Mouse (Mus musculus) B cell, adult 2 months (primary cell): ENCODE results near the gene Iqcf5.

Experiments used
- DNase-seq, 2 experiments: peaks; one replicate each; pipeline ENCODE4 v3.0.0; 2022

The Iqcf5 gene

DNA sequence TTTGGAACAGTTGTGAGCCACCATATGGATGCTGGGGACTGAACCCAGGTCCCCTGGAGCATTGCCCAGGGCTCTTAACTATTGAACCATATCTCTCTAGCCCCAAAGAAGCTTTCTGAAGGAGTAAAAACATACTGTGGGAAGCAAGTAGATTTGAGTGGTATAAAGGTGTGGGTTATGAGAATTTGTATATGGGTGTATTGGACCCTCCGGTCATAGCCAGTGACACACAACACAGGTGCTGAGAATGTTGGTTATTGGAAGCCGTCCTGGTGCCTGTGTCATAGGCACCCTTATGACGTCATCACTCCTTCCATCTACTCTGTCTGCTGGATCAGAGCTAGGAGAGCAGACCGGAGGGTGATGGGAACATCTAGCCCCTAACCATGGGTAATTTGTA, at the start of gene Iqcf5:
TSS of gene Iqcf5 (plus strand) at position 301 of the 400 bp plus-strand sequence.
- DNase-seq: no peak

DNA sequence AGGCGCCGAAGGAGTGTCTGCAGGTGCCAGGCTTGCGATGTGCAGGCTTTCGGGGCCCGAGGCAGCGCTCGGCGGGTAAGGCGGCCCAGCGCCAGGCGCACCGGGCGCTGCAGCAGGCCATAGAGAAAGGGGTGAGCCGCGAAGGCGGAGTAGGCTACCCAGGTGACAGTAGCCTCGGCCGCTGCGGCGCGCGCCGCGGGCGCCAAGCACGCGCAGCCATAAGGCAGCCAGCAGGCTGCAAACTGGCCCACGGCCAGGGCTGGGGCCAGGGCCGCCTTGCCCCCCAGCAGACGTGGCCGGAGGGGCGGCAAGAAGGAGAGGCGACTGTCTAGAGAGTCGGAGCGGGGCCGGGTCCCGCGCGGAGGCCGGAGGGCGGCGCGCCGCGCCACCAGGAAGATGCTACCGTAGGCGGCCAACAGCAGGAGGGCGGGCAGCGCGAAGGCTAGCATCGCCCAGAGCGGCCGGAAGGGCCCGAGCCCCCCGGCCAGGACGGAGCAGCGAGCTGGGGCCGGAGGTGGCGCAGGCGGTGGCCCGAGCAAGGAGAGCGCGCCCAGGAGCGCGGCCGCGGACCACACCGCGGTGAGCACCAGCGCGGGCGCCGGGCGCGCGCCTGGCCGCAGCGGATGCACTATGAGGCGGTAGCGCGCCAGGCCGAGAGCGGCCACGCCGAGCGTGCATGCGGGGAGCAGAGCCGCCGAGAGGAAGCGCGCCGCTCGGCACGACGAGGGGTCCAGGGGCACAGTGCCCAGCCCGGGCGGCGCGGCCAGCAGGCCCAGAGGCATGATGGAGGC, 49.4 kb upstream of the Iqcf5 start:
- DNase-seq: peak; percentile 45 to 58

DNA sequence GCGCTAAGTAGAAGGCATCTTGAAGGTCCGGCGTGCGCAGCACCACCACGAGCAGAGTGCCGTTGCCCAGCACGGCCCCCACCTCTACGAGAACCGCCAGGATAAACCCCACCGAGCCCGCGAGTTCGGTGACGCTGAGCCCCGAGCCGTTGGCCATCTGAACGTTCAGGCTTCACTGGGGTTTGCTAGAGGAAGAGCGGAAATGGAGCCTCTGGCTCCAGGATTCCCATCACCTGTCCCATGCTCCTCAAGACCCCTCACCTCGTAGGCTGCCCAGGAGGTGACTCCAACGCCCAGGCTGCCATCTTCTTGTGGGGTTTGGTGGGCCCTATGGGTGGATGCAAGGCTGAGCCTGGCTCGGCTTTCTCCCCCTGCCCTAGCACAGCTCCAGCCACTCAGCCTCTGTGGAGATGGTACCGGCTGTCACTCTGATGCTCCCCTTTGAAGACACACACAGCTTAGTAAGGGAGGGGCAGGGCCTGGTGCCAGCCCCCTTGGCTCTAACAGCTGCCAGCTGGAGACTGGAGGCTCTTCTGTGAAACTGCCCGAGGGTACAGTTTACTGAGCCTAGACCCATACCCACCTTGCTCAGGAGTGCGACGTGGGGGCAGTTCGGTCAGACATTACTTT, 48.7 kb upstream of the Iqcf5 start, which contains the start of gene Gpr62:
TSS of gene Gpr62 (minus strand) at position 368 of the 630 bp plus-strand sequence.
- DNase-seq: no peak

DNA sequence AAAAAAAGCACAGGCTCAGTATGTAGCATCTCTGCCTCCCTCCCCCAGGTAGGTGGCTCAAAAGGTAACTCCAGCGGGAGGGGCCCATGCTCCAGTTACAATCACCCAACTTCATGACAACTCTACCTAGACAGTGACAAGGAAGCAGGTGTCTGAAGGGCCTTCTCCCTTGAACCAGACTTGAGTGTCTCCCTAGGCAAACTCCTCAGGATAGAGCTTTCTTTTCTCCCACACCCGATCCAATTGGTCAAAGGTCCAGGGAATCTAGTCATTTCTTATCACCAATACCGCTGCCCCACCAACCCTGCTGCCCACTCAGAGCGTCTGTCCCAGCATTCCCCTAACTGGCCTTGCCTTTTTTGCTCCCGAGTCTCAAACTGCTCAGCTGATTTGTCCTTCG, 47.7 kb upstream of the Iqcf5 start:
- no peak for DNase-seq

DNA sequence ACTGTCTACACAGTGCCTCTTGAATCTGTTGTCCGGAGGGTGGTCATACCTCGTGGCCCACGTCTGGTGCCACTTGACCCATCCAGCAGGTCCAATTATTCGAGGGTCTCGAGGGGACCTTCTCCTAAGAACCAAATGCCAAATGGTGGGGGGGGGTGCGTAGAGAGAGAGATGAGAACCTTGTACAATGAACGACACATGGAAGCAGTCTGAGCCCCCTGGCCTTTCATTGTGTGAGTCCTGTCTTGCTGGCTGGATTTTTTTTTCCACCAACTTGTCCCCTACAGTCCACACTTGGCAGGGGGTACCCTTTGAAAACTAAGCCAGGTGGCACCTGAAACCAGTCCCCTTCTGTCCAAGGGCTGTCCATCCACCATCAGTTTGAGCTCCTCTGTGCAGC, 46.6 kb upstream of the Iqcf5 start:
- no peak for DNase-seq

DNA sequence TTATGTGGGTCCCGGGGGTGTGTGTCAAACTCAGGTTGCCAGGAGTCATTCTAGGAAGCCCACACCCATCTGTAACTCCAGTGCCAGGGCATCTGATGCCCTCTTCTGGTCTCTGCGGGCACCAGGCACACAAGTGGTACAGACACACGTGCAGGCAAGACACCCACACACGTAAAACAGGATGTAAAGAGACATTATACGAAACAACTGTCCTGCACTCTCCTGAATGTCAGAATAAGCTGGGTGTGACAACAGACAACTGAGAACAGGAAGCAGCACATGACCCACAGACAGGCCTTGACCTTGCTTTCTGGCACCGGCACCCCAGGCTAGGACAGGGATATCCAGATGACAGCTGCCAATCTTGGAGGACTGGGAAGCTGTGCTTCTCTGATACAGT, 45.1 kb upstream of the Iqcf5 start:
- DNase-seq: no peak

DNA sequence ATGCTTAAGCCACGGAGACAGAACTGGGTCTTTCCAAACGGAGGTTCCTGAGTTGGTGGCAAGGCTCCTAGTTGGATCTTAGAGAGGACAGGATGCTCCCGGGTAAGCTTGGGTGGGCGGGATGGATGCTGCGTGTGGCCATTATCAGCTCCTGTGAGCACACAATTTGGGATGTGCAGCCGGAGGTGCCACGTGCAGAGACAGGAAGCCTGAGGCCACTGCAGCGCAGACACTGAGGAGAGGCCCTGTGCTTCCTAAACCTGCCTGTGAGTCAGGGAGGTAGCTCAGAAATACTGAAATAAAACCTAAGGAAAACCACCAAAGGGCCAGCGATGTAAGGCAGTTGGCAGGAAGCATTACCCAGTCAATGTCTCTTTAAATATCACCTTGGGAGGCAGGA, 44.6 kb upstream of the Iqcf5 start:
- no peak for DNase-seq

DNA sequence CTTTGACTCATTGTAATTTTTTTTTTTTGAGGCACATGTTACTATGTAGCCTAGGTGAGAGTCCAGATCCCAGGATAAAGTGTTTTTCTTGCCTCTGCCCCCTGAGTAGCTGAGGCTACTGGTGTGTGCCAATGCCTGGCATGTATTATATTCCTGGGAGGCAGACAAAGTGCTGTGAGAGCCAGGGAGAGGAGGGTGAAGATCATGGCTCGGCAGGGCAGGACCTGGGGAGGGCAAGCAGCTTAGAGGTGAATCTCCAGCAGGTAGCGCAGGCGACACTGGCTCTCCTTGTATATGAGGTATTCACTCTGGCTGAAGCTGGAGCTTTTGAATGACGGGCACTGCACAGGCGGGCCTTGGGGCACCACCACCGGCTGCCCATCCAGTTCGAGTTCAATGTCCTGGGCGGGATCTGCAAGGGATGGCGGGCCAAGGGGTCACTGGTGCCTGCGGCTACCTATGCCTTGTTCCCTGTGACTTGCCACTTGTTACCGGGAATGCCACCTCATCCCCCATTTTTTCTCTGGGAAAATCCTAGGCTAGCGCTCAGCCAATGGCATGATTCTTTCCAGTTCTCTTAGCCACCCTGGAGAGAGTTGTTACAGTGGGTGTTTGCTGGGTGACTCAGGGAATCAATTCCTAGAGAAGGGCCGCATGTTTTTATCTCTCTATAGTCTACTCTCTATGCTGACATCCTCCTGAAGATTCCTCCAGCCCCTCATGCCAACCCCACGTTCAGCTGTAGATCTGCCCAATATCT, 43.2 kb upstream of the Iqcf5 start:
- no peak for DNase-seq

DNA sequence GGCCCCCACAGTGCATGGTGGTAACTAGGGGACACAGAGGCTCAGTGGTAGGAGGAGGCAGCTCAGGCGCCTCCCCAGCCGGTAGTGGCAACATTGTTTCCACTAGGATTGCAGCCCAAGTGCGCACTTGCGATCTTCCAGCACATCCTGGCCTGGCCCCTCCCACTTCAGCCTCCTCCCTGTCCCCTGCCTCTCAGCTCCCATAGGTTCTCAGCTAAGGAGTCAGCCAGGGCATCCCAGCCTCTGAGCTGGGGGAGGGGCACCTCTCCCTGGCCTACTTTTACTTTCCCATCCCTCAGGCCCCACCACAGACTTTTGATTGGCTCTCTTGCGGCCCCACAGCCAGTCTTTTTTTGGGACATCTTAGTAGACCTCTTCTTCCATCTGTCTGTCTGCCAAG, 42.5 kb upstream of the Iqcf5 start:
- DNase-seq: no peak

DNA sequence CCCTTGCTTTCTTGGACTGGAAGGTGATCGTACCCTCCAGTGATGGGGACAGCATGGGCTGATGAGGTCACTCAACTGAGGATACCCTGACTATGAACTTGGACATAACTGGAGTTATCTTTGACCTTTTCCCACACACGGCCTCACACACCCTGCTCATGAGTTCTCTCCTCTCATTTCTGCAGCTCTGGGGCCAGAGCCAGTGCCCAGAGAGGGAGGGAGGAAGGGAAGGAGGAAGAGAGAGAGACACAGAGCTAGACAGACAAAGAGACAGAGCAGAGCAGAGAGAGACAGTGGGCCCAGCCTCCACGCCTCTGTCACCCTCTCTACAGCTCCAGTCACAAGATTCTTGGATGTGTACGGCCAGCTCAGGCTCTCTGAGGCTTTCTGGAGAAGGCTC, 42.1 kb upstream of the Iqcf5 start:
- DNase-seq: no peak

DNA sequence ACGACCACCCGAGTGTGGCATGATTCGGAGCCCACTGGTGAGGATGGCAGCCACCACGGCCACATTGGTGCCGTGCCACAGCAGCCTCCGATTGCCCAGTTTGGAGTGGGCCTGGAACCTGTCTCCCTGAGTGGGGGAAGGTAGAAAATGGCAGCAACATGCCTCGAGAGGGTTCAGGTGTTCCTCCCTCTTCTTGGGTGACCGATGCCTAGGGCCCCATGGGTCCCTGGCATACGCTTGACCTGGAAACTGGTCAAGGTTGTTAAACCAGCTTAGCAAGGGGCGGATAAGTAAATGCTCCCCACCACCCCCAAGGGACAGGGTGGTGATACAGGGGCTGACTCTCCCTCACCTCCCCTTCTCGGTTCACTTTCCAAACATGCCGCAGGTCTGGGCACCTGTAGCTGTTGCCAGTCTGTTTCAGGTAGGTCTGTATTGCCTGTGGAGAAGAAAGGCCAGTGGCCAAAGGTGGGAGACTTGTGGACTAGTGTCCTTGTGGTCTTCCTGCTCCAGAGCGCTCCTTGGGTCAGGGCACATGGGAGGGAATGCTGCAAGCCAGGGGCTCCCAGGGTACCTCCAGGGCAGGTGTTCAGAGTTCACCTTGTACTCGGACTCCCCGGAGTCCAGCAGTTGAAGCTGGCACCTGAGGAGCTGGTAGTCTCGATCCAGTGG, 41.2 kb upstream of the Iqcf5 start:
- no peak for DNase-seq

DNA sequence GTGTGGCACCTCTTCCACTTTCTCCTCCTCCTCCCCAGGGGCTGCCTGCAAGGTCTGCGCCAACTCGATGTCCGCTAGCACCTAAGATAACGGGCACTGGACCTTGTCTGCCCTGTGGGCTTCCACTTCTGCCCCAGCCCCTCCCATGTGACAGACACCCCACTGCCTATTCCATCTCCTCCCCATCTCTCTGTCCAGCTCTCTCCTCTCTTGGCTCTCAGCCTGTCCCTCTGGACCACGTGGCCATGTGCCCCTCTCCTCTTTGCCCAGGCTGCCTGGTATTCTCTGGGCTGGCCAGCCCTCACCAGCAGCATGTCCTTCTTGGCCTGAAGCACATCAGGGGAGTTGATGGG, 40.6 kb upstream of the Iqcf5 start:
- DNase-seq: no peak

DNA sequence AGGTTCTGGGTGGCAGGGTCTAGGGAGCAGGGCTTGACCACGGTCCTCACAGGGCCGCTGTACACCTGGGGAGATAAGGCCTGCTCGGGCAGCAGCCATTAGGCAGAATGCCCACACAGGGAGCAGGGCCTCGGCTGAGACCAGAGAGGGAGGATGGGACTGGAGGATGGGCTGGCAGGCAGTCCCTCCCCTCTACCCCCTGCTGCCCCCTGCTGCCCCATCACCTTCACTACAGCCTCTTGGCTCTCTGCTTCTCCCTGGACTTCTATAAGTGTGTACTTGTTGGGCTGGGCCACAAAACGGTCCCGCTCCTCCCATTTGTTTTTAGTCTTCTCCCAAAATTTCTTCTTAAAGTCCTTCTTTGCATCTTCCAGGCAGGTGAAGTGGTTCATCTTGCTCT, 39.9 kb upstream of the Iqcf5 start:
- peak; percentile 75 to 79 for DNase-seq

DNA sequence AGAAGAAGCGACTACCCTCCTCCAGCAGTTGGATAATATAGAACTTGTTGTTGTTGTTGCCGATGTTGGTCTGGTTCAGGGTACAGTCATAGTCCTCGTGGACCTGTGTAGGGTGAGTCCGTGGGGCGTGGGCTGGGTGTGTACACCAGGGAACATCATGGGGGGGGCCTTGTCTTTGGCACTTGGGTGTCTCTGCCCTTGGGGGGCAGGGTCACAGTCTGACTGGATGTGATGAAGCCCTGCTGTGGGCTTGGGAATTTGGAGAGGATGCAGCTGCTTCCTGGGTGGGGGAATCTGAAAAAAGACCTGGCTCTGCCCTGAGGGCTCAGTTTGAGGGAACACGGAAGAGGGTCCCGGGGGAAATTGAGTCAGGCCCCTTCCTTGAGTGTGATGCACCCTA, 39.3 kb upstream of the Iqcf5 start:
- DNase-seq: no peak

DNA sequence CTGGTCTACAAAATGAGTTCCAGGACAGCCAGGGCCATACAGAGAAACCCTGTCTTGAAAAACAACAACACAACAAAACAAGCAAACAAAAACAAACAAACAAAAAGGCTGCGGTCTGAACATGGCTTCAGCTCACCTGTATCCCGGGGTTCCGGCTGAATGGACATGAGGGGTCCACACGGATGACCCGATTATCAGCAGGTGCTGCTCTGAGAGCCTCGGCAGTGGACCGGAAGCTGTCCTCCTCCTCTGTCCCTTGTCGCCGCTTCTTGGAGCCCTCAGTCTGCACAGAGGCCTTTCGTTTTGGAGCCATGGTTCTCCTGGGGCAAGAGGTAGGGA, 38.7 kb upstream of the Iqcf5 start, which contains the start of gene Rrp9:
TSS of gene Rrp9 (plus strand) at position 301 of the 339 bp plus-strand sequence.
- DNase-seq: no peak

DNA sequence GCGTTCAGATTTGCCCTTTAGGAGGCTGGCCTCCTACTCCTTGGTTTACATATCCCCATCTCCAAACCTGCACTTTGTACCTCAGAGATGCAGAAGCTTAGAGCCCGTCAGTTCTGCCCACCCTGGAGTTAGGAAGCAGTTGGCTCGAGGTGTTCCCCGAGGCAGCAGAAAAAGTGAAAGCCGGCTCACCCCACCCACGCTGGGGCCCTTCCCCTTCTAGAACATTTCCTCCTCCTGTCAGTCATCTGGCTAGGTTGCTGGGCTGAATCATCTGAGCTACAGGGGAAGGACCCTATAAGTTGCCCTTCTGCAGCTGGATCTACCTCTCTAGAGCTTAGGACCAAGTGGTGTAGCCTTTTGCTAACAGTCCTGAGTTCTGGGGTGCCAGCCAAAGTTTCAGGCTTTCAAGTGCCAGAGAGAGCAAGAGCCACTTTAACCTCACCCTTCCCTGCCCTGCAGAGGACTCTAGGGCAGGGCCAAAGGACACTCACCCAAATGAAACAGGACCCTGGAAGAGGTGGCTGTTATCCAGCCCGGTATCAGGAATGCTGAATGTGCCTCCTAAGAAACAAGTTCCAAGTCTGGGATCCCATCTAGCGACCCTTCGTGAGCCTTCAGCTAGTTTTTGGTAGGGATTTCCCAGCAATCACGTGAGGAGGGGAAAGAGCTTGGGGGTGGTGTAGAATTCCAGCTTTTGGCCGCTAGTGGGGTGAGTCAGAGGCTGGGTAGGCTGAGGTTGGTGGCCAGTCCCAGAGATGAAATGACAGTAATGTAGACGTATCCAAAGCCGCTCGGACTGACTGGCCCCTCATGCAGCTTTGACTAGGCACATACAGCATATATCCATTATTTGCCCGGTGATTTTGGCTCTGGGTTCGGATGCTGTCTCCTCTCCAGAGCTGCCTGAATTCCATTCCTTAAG, 38.1 kb upstream of the Iqcf5 start:
- peak; percentile 75 to 77 for DNase-seq

DNA sequence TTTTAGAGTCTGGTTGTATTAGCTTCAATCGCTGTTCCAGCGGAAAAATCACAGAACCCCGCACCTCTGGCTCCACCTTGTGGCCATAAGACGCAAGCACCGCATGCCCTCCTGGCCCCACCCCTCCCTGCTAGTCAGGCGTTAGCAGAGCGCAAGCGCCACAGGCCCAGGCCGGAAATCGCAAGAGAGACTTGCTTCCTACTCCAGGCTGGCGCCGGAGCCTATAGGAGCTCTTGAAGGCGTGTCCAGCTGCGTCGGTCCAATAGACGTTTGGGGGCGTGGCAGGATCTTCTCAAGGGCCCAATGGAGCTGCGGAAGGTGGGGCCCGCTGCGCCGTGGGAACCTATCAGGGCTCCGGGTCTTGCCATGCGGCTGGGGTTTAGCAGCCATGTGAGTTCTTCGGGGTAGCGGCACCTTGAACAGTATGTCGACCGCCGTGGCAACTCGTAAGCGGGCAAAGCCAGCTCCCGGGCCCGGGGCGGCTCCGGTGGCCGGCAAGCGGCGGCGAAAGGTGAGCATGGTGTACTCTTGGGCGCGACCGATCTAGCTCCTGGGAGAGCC, 37.4 kb upstream of the Iqcf5 start, which contains the start of gene Parp3:
TSS of gene Parp3 (minus strand) at position 26 of the 561 bp plus-strand sequence.
- DNase-seq: peak; percentile 95 to 98

DNA sequence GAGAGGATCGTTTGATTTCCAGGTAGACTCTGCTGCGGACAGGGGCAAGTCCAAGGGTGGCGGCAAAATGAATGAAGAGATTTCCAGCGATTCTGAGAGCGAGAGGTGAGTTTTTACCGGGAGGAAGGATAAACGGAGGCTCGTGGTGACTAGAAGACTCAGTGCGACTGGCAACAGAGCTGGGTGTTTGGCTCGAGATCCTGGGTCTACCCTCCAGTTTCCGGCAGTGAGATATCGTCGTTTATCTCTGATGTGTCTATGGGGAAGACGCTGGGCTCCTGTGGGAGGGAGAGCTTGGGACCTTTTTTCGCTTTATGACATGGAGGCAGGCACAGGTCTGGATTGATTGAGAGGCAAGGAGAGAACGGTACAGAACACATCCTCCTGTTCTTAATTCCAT, 36.7 kb upstream of the Iqcf5 start:
- no peak for DNase-seq

DNA sequence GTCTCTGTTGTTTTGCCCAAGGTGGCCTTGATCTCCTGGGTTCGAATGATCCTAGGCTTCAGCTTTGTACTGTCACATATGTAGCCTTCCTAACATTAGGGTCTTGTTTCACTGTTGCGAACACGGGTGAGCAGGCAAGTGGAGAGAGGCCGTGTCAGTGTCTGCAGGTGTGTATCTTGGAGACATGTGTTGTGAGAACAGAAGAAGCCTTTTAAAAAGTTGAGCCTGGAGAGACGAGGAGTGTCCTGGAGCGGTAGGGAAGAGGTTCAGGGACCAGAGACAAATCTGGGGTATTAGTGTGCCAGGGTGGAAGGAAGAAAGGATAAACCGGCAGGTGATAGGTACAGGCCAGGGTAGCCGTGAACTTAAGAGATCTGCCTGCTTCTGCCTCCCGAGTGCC, 36.3 kb upstream of the Iqcf5 start:
- no peak for DNase-seq

DNA sequence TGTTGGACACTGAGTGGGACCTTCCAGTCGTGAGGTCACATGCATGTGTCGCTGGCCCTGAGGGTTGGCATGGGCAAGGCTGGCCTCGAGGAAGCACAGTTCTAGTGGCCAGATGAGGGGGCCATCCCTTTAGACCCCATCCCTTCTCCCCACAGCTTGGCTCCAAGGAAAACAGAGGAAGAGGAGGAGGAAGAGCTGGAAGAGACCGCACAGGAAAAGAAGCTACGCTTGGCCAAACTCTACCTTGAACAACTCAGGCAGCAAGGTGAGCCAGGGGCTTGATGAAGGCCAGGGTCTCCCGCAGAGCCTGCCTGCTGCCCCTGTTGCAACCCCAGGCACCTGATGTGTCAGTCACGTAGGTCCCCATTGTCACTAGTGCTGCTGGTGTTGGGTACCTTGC, 33.8 kb upstream of the Iqcf5 start:
- no peak for DNase-seq

DNA sequence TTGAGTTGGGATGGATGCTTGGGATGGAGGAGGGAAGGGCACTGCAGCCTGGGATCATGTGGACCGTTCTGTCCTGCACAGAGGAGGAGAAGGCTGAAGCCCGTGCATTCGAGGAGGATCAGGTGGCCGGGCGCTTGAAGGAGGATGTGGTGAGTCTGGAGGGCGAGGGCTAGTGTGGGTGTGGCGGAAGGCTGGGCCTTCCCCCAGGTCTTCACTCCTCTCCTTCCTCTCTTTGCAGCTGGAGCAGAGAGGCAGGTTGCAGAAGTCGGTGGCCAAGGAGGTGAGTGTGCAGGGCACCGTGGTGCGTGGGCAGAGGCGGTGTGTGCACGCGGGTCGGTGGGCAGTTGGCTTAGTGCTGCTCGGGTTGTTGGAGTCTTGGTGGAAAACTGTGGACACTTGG, 33.3 kb upstream of the Iqcf5 start:
- no peak for DNase-seq

DNA sequence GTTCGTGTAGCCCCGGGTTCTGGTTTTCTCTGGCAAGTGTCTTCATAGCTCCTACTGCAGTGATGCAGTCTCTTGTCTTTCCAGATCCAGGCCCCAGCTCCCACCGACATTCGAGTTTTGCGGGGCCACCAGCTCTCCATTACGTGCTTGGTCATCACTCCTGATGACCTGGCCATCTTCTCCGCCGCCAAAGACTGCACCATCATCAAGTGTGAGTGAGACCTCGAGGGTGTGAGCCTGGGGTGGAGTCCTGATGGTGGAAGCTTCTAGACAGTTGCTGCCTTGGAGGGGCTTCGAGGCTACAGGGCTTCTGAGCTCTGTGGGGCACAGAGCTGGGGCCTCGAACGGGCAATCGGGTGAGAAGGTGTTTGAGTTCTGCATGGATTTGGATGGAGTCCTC, 32.7 kb upstream of the Iqcf5 start:
- DNase-seq: no peak
